Mouse (Mus musculus): ENCODE measurements around the gene Casp7.
"Not testable (repeated sequence)": the region's sequence is repeated elsewhere in the genome, so short reads cannot be mapped to it uniquely, and the experiment has no call there.

Gene Casp7

DNA sequence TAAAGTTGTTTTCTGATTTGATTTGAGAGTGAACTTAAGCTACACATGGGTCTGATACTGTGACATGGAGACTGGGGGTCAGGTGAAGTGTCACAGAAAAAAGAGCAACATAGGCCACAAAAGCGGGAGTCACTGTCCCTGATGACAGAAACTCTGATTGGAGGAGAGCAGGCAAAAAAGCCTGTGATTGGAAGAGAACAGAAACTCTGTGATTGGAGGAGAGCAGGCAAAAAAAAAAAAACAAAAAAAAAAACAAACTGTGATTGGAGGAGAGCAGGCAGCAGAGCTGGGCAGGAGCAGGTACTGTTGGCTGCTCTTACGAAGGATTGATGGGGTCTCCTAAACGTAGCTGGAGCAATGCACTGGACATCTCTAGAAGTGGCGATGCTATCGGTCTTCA, 11.4 kb upstream of the Casp7 start:
- DNase-seq (ENCODE audit: low spot score in 2 of 2) = no peak

DNA sequence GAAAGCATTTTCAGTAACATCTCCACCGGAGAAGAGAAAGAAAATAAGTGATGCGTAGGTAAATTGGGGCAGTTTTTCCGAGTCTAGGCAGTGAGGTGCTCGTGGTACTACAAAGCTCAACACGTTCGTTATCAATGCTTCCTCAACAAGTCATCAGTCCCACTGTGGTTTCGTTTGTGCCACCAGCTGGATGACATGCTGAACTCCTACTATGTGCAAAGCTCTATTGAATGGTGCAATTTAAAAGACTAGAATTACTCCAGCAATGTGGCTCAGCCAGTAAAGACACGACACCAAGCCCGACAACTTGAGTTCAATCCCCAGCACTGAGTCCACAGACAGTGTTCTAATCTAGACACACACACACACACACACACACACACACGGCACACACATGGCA, 10.8 kb upstream of the Casp7 start:
- no peak for DNase-seq (ENCODE audit: low spot score in 2 of 2)

DNA sequence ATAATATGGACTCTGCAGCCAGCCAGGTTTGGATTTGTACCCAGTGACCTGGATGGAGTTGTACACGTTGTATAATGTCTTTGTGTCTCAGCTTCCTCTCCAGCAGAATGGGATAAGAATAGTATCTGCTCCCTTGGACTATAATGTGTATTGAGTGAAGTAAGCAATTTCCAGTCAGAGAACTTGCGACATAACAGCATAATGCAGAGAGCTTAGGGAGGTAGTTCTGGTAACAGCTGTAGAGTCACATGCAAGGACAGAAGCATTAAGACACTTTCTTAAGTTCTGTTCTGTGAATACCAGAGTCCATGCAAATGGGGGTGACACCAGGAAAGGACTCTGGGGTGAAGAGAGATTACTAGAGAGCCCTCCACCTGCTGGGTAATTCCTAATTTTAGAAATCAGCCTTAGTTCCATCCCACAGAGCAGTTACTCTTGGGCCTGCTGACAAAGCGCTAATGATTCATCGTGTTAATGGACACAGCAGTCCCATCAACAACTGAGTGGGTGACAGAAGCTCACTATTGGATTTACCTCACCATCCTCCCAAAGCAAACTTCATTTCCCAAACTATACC, 9.1 kb upstream of the Casp7 start:
- no peak for DNase-seq (ENCODE audit: low spot score in 2 of 2)

DNA sequence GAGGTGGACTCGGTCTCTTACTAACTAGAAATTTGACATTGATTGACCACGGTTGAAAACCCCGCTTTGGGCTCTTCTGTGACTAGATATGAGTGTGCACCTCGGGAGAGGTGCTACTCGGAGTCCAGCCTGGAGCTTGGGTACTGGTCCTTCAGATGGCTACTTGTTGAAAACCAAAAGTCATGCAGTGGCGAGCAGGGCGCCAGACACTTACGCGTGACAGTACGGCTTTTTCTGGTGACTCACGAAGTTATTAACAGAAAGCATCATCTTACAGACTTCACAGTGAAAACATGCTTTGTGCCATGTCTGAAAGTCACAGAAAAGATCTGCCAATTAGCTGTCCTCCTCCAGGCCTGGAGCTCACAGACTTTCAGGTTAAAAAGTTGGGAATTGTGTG, 7.8 kb upstream of the Casp7 start:
- DNase-seq (ENCODE audit: low spot score in 2 of 2) = no peak

DNA sequence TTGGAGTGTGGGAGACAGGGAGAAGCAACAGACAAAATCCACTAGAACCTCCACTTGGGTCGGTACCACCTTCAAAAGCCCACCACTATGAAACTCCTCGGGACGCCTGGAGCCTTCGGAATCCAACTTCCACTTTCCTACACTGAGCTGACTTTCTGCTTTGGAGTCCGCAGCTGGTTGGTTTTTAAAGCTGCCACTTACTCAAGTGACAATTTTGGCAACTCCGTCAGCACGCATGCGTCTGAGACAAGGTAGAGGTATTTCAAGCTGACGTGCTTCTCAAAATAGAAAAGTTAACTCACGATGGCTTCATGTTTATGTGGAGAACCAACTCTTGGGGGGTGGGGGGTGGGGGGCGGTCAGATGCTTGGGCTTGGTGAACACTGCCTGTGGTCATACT, 7.0 kb upstream of the Casp7 start, which contains the start of gene Nrap:
Gene Nrap, minus strand, starts transcription at position 159 of the 400 bp plus-strand sequence.
- DNase-seq (ENCODE audit: low spot score in 2 of 2) = no peak

DNA sequence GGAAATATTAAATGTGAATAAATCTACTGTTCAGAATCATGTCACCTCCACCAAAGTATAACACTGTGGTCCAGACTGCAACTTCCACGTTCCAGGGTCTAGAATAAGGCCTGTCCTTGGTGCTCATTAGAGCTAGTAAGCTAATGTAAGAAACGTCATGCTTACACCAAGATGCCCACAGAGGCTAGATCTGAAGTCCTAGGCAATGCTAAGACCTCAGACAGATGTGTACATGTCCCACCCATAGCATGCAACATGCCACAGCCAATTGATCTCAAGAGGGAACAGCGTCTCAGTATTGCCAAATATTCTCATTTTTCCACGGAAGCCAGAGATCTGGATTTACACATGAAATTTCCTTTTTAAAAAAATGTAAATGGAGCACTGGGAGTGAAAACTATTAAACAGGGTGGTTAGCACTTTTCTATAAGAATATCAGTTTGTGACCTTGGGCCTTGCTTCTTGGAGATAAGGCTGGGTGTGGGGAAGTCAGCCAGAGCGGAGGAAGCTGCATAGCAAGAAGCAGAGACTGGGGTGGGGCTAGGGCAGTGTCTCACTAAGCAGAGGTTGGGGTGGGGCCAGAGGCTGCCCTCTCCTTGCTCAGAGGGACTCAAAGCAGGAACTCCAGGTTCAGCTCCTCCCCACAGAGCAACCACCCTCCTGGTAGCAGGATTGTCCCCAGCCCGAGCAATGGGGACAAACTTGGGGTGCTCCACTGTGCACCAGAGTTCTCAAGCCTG, 5.5 kb upstream of the Casp7 start:
- DNase-seq (ENCODE audit: low spot score in 2 of 2) = peak in 1 of 2 experiments; percentile 59

DNA sequence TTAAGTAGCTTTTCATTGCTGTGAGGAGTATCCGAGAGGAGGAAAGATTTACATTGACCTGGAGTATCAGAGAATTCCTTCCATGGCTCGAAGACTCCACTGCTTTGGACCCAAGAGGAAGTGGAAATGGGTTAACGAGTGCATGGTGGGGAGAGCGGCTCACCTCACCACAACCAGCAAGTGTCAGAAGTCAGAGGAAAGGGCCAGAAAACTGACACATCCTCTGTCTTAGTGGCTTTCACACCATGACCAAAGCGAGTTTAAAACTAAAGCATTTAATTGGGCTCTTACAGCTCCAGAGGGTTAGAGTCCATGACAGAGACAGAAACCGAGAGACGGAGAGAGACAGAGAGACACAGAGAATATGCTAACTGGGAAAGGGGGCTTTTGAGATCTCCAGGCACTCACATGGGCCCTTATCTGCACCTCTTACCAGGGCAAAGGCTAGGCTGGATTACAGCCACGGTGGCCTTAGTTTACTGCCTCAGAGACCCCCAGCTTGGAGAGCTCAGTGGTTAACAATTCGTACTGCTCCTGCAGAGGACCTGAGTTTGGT, 3.5 kb upstream of the Casp7 start:
- DNase-seq (ENCODE audit: low spot score in 2 of 2) = no peak

DNA sequence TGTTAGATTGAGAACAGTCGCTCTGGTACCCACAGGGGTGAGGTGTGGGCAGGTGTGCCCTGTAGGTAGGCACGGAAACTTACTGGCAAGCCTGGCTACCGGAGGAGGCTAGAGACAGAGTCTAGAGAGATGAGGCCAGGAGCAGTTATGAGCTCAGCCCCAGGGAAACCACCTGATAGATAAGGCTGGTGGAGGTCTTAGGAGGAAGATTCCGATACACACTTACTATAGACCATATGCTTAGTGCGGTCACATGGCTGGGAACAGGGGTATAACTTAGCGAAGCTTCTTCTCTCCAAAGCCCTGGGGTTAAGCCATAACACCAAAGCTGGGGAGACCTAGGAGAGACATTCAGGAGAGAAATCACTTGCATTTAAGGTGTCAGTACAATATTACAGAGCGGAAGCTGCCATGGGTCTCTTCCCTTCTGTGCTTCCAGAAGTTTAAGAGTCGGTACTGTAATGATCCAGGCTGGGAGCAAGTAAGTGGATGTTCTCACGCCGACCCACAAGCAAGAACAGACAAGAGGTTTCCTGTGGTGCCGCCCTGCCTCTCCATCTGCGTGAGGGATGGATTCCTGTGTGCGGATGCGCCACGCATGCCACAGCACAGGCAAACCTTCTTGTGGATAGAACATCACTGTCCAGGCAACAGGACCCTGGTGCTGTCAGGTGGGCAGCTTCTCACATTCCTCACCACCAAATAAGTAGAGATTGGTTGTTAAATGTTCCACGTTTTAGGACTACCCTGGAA, 1.6 kb upstream of the Casp7 start:
- DNase-seq (ENCODE audit: low spot score in 2 of 2) = peak in 1 of 2 experiments; percentile 55

DNA sequence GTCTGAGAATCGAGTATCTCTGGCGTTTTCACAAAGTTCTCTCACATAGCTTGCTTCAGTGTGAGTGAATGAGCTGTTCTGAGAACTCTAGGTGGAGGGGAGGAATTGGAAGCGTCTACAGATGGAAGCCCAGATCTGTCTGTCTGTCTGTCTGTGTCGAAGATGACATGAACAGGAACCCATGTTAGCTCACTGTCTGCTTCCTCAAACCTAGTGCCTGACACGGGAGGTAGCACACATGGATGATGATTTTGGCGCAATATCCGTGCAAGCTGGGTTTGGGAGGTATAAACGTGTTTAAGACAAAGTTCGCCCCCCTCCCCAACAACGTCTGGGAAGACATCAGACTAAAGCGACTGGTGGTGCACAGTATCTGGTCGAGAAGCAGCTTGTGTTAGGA, 702 bp upstream of the Casp7 start:
- DNase-seq (ENCODE audit: low spot score in 2 of 2) = peak in 1 of 2 experiments; percentile 36

DNA sequence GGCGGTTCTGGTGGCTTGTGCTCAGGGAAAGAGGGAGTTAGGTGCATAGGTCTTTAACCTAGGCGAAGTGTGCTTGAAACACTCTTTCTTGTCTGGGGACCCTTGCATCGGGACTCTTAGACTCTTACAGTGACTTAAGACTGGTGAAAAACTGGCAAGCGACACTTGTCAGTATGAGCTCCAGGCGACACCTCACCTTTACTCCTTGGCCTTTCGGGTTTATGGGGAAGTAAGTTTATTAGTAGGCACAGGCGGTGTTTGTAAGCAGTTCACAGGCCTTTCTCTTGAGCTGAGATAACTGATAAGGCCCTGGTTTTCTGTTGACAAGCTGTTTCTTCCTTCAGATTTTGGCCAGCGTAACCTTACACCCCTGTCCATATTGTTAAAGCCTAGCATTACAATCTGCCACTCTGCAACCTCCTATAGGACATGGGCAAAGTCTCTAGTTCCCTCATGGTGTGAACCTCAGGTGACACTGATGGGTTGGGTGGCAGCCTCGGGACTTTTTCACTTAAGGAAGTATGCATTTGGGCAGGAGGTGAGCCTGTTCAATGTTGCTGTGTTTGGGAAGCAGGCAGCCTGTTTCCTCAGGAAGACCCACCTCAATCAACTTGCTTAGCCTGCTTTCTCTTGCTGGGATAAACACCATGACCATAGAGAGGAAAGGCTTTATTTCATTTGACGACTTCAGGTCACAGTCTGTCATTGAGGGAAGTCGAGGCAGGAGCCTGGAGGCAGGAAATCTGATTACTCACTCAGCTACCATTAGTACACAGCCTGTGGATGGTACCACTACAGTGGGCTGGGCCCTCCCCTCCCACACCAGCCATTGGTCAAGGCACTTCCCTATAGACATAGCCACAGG, 966 bp downstream of the Casp7 start:
- peak in 1 of 2 experiments; percentile 34 for DNase-seq (ENCODE audit: low spot score in 2 of 2)

DNA sequence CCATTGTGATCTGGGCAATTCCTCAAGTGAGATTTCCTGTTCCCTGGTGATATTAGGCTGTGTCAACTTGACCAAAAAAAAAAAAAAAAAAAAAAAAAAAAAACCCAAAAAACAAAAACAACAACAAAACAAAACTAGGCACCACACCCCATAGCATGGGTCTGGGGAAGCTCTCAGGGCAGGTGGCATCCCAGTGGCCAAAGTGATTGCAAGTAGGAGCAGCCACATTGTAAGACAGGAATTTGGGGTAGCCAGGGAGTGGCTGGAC, 1.5 kb downstream of the Casp7 start:
- DNase-seq (ENCODE audit: low spot score in 2 of 2) = peak in 1 of 2 experiments; percentile 28

DNA sequence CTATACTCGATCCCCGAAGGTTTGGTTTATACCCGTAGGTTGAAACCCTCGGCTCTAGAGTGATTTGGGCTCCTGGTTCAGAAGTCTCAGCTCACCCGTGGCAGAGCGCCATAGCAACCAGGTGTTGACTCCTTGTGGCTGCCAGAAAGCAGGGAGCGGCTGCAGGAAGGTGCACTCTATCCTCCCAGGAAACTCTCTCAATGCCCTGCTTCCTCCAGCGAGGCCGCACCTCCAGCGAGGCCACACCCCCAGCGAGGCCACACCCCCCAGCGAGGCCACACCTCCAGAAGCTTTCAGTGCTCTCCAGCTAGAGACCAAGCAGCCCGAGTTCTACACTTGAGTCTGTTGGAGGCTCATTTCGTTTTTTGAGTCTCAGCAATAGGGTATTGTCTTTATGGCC, 3.3 kb downstream of the Casp7 start:
- DNase-seq (ENCODE audit: low spot score in 2 of 2) = peak; percentile 65 to 83

DNA sequence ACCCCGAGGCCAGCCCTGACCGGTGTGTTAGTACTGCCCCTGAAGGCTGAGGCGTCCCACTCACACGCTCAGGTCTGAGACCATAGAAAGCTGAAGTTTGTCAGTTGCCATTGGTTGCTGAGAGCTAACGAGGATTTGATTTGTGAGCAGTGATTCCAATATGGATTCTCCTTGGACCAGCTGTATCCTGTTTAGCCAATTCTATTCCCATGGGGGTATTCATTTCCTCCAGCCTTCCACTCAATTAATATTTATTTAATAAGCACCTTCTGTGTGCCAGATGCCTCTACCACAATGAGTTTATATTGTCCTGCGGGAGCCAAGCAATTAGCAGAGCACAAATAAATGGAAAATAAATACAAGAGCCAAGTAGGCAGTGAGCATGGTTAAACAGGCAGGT, 4.9 kb downstream of the Casp7 start:
- no peak for DNase-seq (ENCODE audit: low spot score in 2 of 2)

DNA sequence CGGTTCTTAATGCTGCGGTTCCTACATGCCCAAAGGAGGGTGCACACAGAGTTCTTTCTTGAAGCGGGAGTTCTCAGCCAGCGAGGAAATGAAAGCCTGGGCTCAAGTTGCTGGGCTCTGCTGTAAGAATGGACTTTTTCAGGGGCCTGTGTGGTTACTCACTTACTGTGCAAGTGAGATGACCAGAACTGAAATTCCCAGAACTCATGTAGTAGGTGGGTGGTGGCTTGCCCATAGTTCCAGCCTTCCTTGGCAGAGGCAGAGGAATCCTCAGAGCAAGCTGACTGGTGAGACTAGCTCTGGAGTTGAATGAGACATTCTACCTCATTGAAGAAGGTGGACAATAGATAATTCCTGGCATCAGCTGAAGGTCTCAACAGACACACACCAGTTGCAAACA, 8.9 kb downstream of the Casp7 start:
- no peak for DNase-seq (ENCODE audit: low spot score in 2 of 2)

DNA sequence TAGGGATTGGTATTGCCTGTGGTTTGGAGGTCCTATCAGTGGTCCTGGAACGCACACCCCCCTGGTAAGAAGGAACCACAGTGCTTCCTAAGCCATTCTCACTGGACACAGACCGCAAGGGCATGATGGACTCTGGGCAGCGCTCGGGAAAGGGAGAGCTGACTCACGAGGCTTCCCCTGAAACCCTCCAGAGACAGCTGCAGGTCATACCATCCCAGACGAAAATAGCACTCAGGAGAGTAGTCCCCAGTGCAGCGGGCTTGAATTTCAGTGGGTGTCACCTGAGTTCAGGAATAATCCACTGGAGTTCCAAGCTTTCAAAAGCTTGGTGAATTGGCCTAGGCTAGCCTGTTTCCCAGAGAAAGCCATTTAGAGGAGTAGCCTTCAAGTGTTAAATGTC, 9.7 kb downstream of the Casp7 start:
- DNase-seq (ENCODE audit: low spot score in 2 of 2) = no peak

DNA sequence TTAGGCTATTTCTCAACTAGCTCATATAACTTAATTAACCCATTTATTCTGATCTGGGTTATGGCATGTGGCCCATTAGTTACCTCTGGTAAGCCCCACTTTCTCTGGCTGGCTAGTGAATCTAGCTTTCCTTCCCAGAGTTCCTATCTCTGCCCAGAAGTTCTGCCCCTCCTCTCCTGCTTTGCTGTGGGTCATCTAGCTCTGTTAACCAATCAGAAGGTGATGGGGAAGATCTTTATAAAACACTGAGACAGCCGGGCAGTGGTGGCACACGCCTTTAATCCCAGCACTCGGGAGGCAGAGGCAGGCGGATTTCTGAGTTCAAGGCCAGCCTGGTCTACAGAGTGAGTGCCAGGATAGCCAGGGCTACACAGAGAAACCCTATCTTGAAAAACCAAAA, 13.0 kb downstream of the Casp7 start:
- DNase-seq (ENCODE audit: low spot score in 2 of 2) = not testable (repeated sequence)

DNA sequence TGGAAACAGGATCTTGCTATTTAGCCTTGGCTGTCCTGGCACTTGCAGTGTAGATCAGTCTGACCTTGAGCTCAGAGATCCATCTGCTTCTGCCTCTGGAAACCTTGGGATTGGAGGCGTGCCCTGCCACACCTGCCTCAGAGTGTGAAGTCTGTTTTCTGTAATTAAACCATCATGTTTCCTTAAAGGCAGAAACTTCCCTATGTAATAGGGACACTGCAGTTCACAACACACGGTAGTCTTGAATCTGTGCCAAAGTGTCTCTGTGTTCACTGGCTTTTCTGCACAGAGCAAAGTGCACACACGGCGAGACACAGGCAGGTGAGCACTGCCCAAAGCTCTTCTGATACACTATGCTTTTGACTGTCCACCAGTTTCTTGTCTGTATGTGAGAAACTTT, 21.5 kb downstream of the Casp7 start:
- DNase-seq (ENCODE audit: low spot score in 2 of 2) = no peak

DNA sequence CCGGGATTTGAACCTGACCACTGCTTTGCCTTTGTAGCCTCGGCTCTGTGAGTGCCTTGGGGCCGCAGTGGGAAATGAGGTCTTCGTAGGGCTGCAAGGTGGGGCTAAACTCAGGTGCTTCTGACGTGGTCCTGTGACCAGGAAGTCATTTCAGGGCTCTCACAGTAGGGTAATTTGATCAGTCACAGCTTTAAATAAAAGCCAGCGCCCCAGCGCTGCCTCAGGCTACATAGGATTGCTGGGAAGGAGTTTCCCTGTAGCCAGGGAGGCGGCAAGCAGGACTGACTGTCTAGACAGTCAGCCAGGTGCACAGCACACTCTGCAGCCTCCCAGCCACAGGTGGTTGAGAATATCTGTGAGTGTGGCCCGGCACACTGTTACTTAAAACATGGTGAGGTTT, 22.5 kb downstream of the Casp7 start:
- no peak for DNase-seq (ENCODE audit: low spot score in 2 of 2)

DNA sequence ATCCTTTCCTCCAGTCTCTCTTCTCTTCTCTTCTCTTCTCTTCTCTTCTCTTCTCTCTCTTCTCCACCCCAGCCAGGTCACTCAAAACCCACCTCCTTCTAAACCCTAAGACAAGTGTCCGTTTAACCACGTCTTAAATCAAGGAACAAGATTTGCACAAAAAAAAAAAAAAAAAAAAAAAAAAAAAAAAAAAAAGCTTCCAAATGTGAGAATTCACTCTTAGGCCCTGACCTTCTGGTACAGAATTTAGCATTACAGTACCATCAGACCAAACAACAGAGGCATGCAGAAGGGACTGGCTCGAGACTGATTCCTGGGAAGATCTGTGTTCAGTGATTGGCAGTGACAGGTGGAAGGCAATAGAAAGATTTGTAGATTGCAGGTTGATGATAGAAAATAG, 23.4 kb downstream of the Casp7 start:
- no peak for DNase-seq (ENCODE audit: low spot score in 2 of 2)

DNA sequence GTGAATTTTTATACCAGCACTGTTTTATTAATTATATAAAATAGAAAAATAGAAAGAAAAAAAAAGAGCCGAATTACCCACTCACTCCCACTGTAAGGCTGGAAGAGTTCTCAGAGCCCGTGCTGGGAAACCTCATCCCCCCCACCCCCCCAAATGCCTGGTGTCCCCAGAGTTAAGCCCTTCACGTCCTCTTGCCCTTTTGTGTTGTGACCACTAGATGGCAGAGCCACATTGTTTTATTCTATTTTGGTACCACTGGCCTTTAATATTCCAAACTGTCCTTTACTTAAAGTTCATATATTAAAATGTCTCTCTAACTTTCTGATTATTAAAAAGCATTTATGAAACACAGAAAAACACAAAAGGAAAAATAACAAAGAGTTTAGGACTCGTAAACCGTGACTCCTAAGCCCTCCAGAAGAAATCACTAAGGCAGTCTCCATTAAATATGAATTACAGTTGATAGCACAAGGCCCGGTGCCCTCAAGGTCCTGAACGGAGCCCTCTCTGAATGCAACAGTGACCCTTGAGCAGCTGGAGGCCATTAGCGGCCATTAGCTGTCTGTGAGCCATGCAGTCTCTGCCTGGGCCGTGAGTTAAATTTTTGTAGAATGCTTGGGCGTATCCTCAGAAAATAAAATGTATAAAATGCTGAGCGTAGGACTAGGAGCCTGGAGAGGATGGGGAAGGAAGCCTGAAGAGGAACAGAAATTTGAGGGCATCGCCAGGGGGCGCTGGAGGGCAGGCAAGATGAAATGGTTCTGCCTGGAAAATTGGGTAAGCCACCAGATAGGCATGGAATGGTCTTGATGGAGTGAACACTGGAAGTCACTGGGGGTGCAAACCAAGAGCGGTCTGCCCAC, 25.8 kb downstream of the Casp7 start:
- peak; percentile 73 to 89 for DNase-seq (ENCODE audit: low spot score in 2 of 2)

DNA sequence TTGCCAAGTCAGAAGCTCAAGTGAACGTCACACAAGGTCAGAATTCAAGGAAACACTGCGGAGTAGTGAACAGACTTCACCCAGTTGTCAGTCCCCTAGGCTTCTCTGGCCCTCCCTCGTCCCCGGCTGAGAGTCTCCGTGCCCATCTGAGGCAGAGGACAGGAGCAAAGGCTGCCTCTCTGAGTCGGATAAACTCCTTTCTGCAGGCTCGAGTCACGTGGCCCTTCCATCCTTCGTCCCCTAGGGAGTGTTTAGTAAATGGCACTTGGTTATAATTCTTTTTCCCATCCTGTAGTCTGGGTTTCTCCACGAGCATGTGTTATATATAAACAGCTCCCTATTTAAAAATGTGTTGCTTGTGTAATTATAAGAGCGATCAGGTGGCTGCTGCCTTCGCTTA, 26.4 kb downstream of the Casp7 start:
- DNase-seq (ENCODE audit: low spot score in 2 of 2) = no peak

All from urinary bladder, postnatal 4 days (tissue).